Mouse (Mus musculus) layer of hippocampus, postnatal 14 days (tissue): ENCODE measurements around the gene Nfic. TPM values are rescaled to one million over a fixed set of nuclear protein-coding genes. Genes with fewer than 3 reads are reported as not detected.

Source experiments
- DNase-seq, 2 experiments: peaks; one replicate each; pipeline ENCODE4 v3.0.0; 2021 to 2022; ENCODE audit warnings: low spot score in 2 of 2, mixed read lengths in 1 of 2
- microRNA-seq, 2 experiments: library from miRNA; unstranded; fragments of <30 nt; microRNA quantifications; one replicate each; pipeline ENCODE4 v1.2.0; 2021
- total RNA-seq, 2 experiments: library from RNA; stranded (reverse); gene quantifications; 2 replicates each; pipeline ENCODE4 v1.2.3; 2021

Nfic gene
- total RNA-seq, 2 experiments from 2014 or later = 66.7 to 70.9 TPM

- no peak for DNase-seq
Observed at GRCm38 (mm10) chr10:81346453-81347067, 108.9 kb downstream of the Nfic start.

Small RNA genes lying within 50 kb of the gene (microRNA-seq; reads per million reads assigned to microRNA genes)
- gene Gm25595 (0 reads per million in 2 experiments), gene Mir1191b (0 to 0.23 reads per million in 2 experiments), gene Mir6913 (0 to 1.7 reads per million in 2 experiments)

Other genes with a start within 250 kb of the Nfic start
- gene Atcay, start 224.8 kb downstream of the Nfic start, total RNA-seq = 100 to 1,000 TPM; 149 to 157 TPM
- gene Zfr2, start 222.5 kb downstream of the Nfic start, total RNA-seq = 10 to 100 TPM; 58.8 to 63.0 TPM
- 100 to 1,000 TPM; 246 to 268 TPM for gene Matk, start 202.7 kb downstream of the Nfic start, total RNA-seq
- 10 to 100 TPM; 36.5 to 50.4 TPM for gene Mrpl54, start 188.7 kb downstream of the Nfic start, total RNA-seq
- 10 to 100 TPM; 39.9 to 41.8 TPM for gene Apba3, start 188.7 kb downstream of the Nfic start, total RNA-seq
- gene Tjp3, start 164.1 kb downstream of the Nfic start, total RNA-seq = 1 to 10 TPM; 1.6 to 2.5 TPM
- gene Pip5k1c, start 162.7 kb downstream of the Nfic start, total RNA-seq = 100 to 1,000 TPM; 330 to 352 TPM
- gene Cactin, start 134.5 kb downstream of the Nfic start, total RNA-seq = 10 to 100 TPM; 22.4 to 25.8 TPM
- gene Tbxa2r, start 126.9 kb downstream of the Nfic start, total RNA-seq = 1 to 10 TPM; 1.8 to 2.2 TPM
- gene Gipc3, start 112.4 kb downstream of the Nfic start, total RNA-seq = 1 to 10 TPM; 1.4 to 1.5 TPM
- gene Hmg20b, start 105.2 kb downstream of the Nfic start, total RNA-seq = 10 to 100 TPM; 24.0 to 40.0 TPM
- gene Mfsd12, start 98.1 kb downstream of the Nfic start, total RNA-seq = 10 to 100 TPM; 40.8 to 45.8 TPM
- gene 4930404N11Rik, start 89.8 kb downstream of the Nfic start, total RNA-seq = 1 to 10 TPM in 1 of 2 experiments, under 1 TPM in 1; 0.92 to 1.0 TPM
- 10 to 100 TPM; 68.6 to 73.2 TPM for gene Fzr1, start 77.1 kb downstream of the Nfic start, total RNA-seq
- 10 to 100 TPM; 73.7 to 74.3 TPM for gene Dohh, start 71.2 kb downstream of the Nfic start, total RNA-seq
- 1 to 10 TPM; 3.1 to 4.5 TPM for gene Gm48551, start 71.2 kb downstream of the Nfic start, total RNA-seq
- 1 to 10 TPM; 2.8 to 5.4 TPM for gene Gm48552, start 66.6 kb downstream of the Nfic start, total RNA-seq
- 1 to 10 TPM; 1.1 to 1.5 TPM for gene Smim24, start 62.6 kb downstream of the Nfic start, total RNA-seq
- 100 to 1,000 TPM; 266 to 272 TPM for gene Celf5, start 27.1 kb upstream of the Nfic start, total RNA-seq
- gene Ncln, start 40.8 kb upstream of the Nfic start, total RNA-seq = 10 to 100 TPM; 79.7 to 95.2 TPM
- gene S1pr4, start 44.5 kb upstream of the Nfic start, total RNA-seq = under 1 TPM; 0.39 to 0.57 TPM
- 1 to 10 TPM; 2.4 to 4.2 TPM for gene Gna15, start 68.6 kb upstream of the Nfic start, total RNA-seq
- 100 to 1,000 TPM; 120 to 121 TPM for gene Gna11, start 89.6 kb upstream of the Nfic start, total RNA-seq
- 100 to 1,000 TPM; 639 to 673 TPM for gene Aes, start 103.9 kb upstream of the Nfic start, total RNA-seq
- gene Tle2, start 118.9 kb upstream of the Nfic start, total RNA-seq = 10 to 100 TPM; 23.3 to 25.9 TPM
- 1 to 10 TPM; 2.0 to 3.5 TPM for gene Tle6, start 145.4 kb upstream of the Nfic start, total RNA-seq
- gene BC025920, start 150.6 kb upstream of the Nfic start, total RNA-seq = 1 to 10 TPM; 2.6 to 2.8 TPM
- gene Sirt6, start 172.2 kb upstream of the Nfic start, total RNA-seq = 10 to 100 TPM; 27.8 to 30.3 TPM
- gene Ankrd24, start 172.9 kb upstream of the Nfic start, total RNA-seq = 10 to 100 TPM; 32.5 to 36.3 TPM
- gene Gm10778, start 193.4 kb upstream of the Nfic start, total RNA-seq = 1 to 10 TPM; 3.5 to 3.9 TPM
- 10 to 100 TPM in 1 of 2 experiments, 1 to 10 TPM in 1; 8.0 to 11.5 TPM for gene Zfp433, start 249.2 kb upstream of the Nfic start, total RNA-seq